18 mouse cellular contexts compared by ENCODE assay signal in genomic region chr13:111802271-111802665, GRCm38 (mm10). TPM values are rescaled to one million over a fixed set of nuclear protein-coding genes. Genes with fewer than 3 reads are reported as not detected.
A peak's percentile ranks its signal among the peaks of the same experiment; 100 is the strongest.
DNase-seq lines count a peak whose midpoint lies in the region; ATAC-seq and TF ChIP-seq lines count a peak whose summit lies in the region.
"Had no signal": no experiment of that assay in that cellular context is flagged by ENCODE, and none has a peak within 500 bp of the region (broad histone marks: within the 10 kb centered on the region; RNA-seq: fewer than 3 reads in every experiment).

No protein-coding gene starts in this region.

- H3K36me3 ChIP-seq in spleen, adult 2 months (ENCODE audit: control insufficient read depth, insufficient read depth, low read length), result no peaks in the 10 kb centered on the region
- no peaks in the 10 kb centered on the region for H3K36me3 ChIP-seq in midbrain, embryonic 13.5 days
- H3K36me3 ChIP-seq: limb, embryonic 12.5 days; stomach, embryonic 15.5 days had no signal

- H3K4me3 ChIP-seq in gastrocnemius, adult 2 months, result peak overlapping the region; percentile 36
- H3K4me3 ChIP-seq in spleen, adult 2 months (ENCODE audit: extremely low read depth, insufficient read depth, insufficient read length), result no peak overlapping the region
- H3K4me3 ChIP-seq in midbrain, embryonic 13.5 days (replicated peaks), result no peak overlapping the region
- H3K4me3 ChIP-seq: limb, embryonic 12.5 days; stomach, embryonic 15.5 days had no signal

- WGBS in spleen, adult 2 months, result 63% methylated on average over 2 of the region's 2 CpGs
- 67% methylated on average over 2 of the region's 2 CpGs for WGBS in midbrain, embryonic 13.5 days

- H3K9me3 ChIP-seq in midbrain, embryonic 13.5 days, result no peaks in the 10 kb centered on the region
- H3K9me3 ChIP-seq: limb, embryonic 12.5 days; stomach, embryonic 15.5 days had no signal

- peak overlapping the region; percentile 76 for H3K27ac ChIP-seq in gastrocnemius, adult 2 months
- H3K27ac ChIP-seq in spleen, adult 2 months (ENCODE audit: insufficient read depth, low read length), result 0 out of 2 replicates have a peak overlapping the region, but pooled peaks have one; percentile 19
- no peak overlapping the region for H3K27ac ChIP-seq in midbrain, embryonic 13.5 days
- H3K27ac ChIP-seq: macrophage had no signal

- no peak overlapping the region for H3K4me2 ChIP-seq in midbrain, embryonic 13.5 days (replicated peaks)
- H3K4me2 ChIP-seq: limb, embryonic 12.5 days had no signal

- H3K4me1 ChIP-seq in spleen, adult 2 months (ENCODE audit: control insufficient read depth, insufficient read depth, insufficient read length), result peaks cover 67% of the 10 kb centered on the region; the same call in 1 of the 2 replicates
- peaks cover 71% of the 10 kb centered on the region for H3K4me1 ChIP-seq in midbrain, embryonic 13.5 days (replicated peaks)

- no peak for ATAC-seq in midbrain, embryonic 13.5 days
- ATAC-seq: forebrain, postnatal 0 days; Patski had no signal

- intact Hi-C loops in gastrocnemius, adult 2 months (cut with DNase I), result no loop called here
- intact Hi-C loops in gastrocnemius, postnatal 14 days (cut with DNase I; ENCODE audit: low total_unique reads), result no loop called here

- no peak for DNase-seq in gastrocnemius, adult 2 months
- DNase-seq in gastrocnemius, postnatal 14 days, result no peak
- no peak for DNase-seq in spleen, adult 2 months (ENCODE audit: low read depth in 1 of 2, low spot score in 2 of 2)
- no peak for DNase-seq in spleen, postnatal 4 days (ENCODE audit: low spot score in 2 of 2)
- DNase-seq in kidney, postnatal 14 days, result peak; percentile 71
- no peak for DNase-seq in neural tube, embryonic 10.5 days (ENCODE audit: extremely low spot score, low spot score)
- no peak for DNase-seq in right cerebral cortex, postnatal 14 days
- DNase-seq: adrenal gland, postnatal 36 days; forebrain, postnatal 0 days; heart, postnatal 36 days; lung, adult 18-20 months; midbrain, embryonic 14.5 days; thymus, postnatal 4 days had no signal

- TF ChIP-seq CTCF in gastrocnemius, adult 2 months (IDR thresholded peaks at IDR 0.05), result no peak
- TF ChIP-seq CTCF in spleen, adult 2 months (IDR thresholded peaks at IDR 0.05; ENCODE audit: extremely low read depth, insufficient read depth, insufficient read length, insufficient replicate concordance), result no peak

- no peak overlapping the region for H3K9ac ChIP-seq in midbrain, embryonic 13.5 days (replicated peaks)
- H3K9ac ChIP-seq: forebrain, postnatal 0 days; limb, embryonic 12.5 days; stomach, embryonic 15.5 days had no signal

- no peak for TF ChIP-seq POLR2A in spleen, adult 2 months (IDR thresholded peaks at IDR 0.05; ENCODE audit: low read depth, low read length)

- H3K27me3 ChIP-seq in spleen, adult 2 months (ENCODE audit: control insufficient read depth, insufficient read depth, low read length), result no peaks in the 10 kb centered on the region
- no peaks in the 10 kb centered on the region for H3K27me3 ChIP-seq in midbrain, embryonic 13.5 days
- H3K27me3 ChIP-seq: limb, embryonic 12.5 days; Patski; stomach, embryonic 15.5 days had no signal

RNA-seq across cellular contexts. Expression of gene Map3k1, which starts 6.5 kb away (rescaled TPM):
- 10 to 100 TPM in 1 of 2 experiments, 1 to 10 TPM in 1; 7.6 to 10.1 TPM for total RNA-seq in gastrocnemius, adult 2 months (2021)
- 10 to 100 TPM; 11.9 to 13.4 TPM for total RNA-seq in gastrocnemius, postnatal 14 days (2021)
- polyA plus RNA-seq in spleen, adult 2 months (2012; rRNA removed), result 45.1 and 49.9 TPM in 2 replicates
- 12.0 and 12.6 TPM in 2 replicates for polyA plus RNA-seq in midbrain, embryonic 13.5 days (2015; fragmentation: Nextera tagmentation; extraction: Ambion mirVana)
